Mouse (Mus musculus) embryonic fibroblast, embryonic 13.5 days (primary cell): Measurements from ENCODE around the gene Rsrc1. TPM values are rescaled to one million over a fixed set of nuclear protein-coding genes. Genes with fewer than 3 reads are reported as not detected.

Source experiments
- H3K27ac ChIP-seq: 2 replicates; pipeline ENCODE4 v1.5.1; 2012; ENCODE audit warnings: low read length, control low read depth, inconsistent platforms; ENCODE audit not compliant: insufficient read depth
- H3K4me1 ChIP-seq: 2 replicates; pipeline ENCODE4 v1.6.1; 2011; ENCODE audit warnings: low read length; ENCODE audit not compliant: control insufficient read depth, insufficient read depth
- H3K4me3 ChIP-seq: 2 replicates; pipeline ENCODE4 v1.5.1; 2011; ENCODE audit warnings: mild to moderate bottlenecking, control low read depth, low read length; ENCODE audit not compliant: insufficient read depth
- CTCF ChIP-seq: IDR thresholded peaks from 2 replicates; pipeline ENCODE4 v1.5.1; 2011; ENCODE audit warnings: mild to moderate bottlenecking, control low read depth, low read length, moderate library complexity, borderline replicate concordance; ENCODE audit not compliant: insufficient read depth
- POLR2A ChIP-seq: IDR thresholded peaks from 2 replicates; pipeline ENCODE4 v1.6.1; 2011; ENCODE audit warnings: low read depth, mild to moderate bottlenecking, control low read depth, low read length, moderate library complexity
- polyA plus RNA-seq: library from polyadenylated mRNA; stranded (reverse); fragments of >200 nt; gene quantifications from 2 replicates; pipeline ENCODE4 v1.2.4, GENCODE M21; 2011; ENCODE audit warnings: low read depth; ENCODE audit not compliant: missing spikeins, insufficient read length

Gene Rsrc1
- polyA plus RNA-seq, 1 experiment = 44.9 TPM

DNA sequence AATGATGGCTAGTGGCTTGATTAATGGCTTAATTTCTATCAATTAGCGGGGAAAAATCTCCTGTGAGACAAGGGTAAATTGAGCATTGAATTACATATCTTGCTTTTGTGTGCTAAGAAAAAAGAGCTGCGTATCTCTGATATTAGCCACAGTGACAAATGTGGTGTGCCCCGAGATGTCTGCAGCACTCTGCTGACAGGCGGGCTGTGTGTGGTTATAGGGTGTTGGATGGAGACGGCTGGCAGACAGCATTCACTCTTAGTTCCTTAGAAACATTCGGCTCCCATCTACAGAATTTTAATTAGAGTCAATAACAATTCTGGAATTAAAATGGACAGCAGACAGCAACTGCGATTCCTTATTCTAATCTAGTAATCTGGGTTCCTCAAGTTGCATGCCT, 359.7 kb downstream of the Rsrc1 start:
- Histone ChIP-seq H3K4me3 (no peak overlapping the region), H3K4me1 (no peaks in the 10 kb centered on the region), H3K27ac (no peak overlapping the region)
- no peak for TF ChIP-seq CTCF
- no peak for TF ChIP-seq POLR2A

DNA sequence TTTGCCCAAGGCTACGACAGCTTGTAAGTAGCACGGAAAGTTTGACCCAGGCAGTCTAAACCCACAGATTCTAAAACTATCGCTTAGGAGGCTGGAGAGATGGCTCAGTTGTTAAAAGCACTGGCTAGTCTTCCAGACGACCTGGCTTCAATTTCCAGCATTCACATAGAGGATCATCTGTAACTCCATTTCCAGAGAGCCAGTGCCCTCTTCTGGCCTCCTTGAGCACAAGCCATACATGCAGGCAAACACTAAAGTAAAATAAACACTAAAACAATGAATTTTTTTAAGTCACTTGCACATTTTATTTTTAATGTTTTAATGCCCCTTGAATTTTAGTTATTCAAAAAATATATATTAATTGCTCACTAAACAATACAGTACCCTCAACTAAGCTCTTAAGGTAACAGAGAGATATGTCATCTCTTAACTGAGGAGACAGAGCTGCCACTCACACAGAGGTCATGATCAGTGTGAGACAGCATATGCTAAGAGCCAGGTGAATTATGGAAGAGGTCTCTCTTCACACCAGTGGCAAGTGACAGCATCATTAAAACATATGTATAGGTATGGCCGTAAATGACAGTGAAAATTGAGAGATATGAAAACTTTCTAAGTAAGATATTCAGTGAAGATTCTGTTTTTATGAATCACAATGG, 361.9 kb downstream of the Rsrc1 start:
- Histone ChIP-seq H3K4me3 (no peak overlapping the region), H3K4me1 (no peaks in the 10 kb centered on the region), H3K27ac (no peak overlapping the region)
- TF ChIP-seq POLR2A = no peak
- no peak for TF ChIP-seq CTCF

DNA sequence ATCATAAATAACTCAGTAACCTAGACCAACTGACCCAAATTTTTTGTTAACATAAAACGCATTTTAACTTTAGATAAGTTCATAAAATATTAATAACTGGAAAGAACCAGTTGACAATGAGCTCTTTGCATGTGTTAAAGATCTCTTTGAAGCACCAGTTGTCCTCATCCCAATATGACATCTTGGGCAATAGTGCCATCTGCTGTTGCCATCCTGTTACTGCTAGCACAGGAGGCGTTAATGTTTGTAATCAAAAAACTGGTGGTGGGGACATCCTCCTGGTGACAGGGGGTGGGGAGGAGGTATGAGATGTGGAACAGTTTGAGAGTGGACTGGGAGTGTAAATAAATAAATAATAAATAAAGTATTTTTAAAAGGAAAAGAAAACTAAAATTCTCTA, 363.4 kb downstream of the Rsrc1 start:
- Histone ChIP-seq H3K4me3 (no peak overlapping the region), H3K4me1 (no peaks in the 10 kb centered on the region), H3K27ac (no peak overlapping the region)
- no peak for TF ChIP-seq POLR2A
- TF ChIP-seq CTCF = no peak

DNA sequence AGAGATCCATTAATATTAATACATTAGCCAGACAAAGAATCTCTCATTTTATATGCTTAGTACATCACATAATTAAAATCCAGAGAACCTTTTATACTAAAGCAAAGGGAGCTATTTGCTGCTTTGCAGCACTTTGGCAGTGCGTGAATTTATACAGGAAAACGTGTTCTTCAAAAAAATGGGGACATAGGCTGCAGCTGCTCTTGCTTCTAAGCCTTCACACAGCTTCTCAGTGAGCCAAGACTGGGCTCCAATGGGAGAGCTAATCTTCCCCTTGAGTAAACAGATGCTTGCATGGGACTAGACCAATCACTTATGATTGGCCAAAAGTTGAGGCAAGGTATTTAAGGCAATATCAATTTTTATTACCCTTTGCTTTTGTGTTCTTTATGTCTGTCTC, 365.5 kb downstream of the Rsrc1 start:
- no peak overlapping the region for H3K27ac ChIP-seq
- no peaks in the 10 kb centered on the region for H3K4me1 ChIP-seq
- TF ChIP-seq CTCF (no peak), POLR2A (no peak)
- no peak overlapping the region for H3K4me3 ChIP-seq

DNA sequence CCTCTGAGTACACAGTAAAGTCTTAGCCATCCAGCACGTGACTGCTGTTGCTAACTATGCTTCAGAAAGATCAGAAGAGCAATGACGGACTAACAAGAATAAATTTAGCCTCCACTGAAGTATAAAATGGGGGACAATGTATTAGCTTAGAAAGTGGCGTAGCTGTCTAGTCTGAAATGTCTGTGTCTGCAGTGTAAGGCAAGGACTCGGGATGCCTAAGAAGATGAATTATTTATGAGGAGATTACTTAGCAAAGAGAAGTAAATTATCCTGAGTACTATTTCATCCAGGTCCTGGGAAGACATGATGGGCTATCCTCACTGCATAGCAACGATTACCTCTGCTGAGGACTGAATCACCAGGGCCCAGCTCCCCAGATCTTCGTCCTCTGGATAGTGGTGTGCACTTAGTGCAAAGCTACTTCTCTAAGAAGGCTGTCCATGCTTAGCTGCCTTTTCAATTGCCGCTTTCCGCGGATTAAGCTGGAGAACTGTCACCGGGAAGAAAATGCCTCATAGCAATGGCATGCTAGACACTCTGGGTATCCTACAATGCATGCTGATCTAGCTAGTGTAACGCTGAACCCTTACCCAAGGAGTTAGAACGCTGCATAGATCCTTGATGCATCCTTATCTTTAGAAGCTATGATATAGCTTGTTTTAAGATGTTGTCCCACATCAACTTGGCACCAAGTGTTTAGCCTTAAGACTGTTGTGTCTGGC, 370.4 kb downstream of the Rsrc1 start:
- TF ChIP-seq POLR2A (no peak), CTCF (no peak)
- Histone ChIP-seq H3K27ac (no peak overlapping the region), H3K4me3 (no peak overlapping the region), H3K4me1 (no peaks in the 10 kb centered on the region)

DNA sequence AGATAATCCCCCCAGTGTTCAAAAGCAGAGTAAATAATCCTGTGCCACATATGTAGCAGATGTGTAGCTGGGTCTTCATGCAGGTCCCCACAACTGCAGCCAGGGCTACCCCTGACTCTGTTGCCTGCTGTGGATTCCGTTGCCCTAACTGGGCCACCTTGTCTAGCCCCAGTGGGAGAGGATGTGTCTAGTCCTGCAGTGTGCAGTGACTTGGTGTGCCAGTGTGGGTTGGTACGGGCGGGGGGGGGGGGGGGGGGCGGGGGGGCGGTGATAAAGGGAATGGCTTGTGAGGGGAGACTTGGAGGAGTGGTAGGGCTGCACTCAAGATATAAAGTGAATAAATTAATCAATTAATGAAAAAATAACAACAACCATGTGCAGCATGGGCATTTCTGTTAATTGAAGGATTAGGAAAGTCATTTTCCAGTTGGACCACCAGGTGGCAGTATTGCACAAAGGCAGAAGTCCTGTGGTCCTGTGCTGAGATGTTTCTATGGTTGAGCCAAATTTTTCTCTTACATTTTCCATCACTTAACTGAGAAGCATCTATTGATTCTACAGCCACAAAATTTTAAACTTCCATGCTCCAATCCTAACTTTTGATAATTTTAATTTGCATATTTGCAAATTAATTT, 371.1 kb downstream of the Rsrc1 start:
- no peak overlapping the region for H3K27ac ChIP-seq
- no peak overlapping the region for H3K4me3 ChIP-seq
- no peaks in the 10 kb centered on the region for H3K4me1 ChIP-seq
- TF ChIP-seq CTCF (peak; percentile 26; the same call in 1 of the 2 replicates), POLR2A (no peak)

DNA sequence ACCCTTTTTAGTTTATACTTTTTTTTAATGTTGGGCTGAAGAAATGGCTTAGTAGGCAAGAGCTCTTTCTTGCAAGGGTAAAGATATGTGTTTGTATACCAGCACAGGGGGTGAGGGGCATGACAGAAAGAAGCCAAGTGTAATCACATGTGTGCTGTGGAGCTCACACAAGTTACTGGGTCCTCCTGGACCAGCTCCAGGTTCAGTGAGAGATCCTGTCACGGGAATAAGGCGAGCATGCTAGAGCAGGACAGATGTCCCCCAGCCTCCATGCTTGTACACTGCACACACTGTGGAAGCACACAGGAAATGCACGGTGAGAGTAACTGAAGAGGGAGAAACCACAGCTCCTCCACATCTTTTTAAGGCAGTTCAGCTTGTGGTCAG, 371.6 kb downstream of the Rsrc1 start:
- Histone ChIP-seq H3K27ac (no peak overlapping the region), H3K4me3 (no peak overlapping the region), H3K4me1 (no peaks in the 10 kb centered on the region)
- no peak for TF ChIP-seq POLR2A
- TF ChIP-seq CTCF = no peak

DNA sequence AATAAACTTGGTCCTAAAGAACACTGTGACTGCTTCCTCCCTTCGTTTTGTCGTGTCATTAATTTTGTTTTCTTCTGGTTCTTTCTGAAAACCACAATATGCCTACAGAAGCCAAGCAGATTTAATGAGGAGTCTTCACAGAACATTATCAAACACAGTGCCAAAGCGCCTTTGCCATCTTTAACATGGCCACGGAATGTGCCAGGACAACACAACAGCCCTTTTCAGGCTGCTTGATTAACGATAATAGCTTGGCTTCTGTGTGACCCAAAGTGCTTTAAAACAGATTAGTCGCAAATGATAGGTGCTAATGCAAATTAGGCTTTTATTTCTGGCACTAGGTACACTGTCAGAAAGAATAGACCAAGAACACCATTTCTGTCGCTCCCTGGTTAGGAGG, 377.2 kb downstream of the Rsrc1 start:
- Histone ChIP-seq H3K4me1 (no peaks in the 10 kb centered on the region), H3K27ac (no peak overlapping the region), H3K4me3 (no peak overlapping the region)
- no peak for TF ChIP-seq CTCF
- TF ChIP-seq POLR2A = no peak

DNA sequence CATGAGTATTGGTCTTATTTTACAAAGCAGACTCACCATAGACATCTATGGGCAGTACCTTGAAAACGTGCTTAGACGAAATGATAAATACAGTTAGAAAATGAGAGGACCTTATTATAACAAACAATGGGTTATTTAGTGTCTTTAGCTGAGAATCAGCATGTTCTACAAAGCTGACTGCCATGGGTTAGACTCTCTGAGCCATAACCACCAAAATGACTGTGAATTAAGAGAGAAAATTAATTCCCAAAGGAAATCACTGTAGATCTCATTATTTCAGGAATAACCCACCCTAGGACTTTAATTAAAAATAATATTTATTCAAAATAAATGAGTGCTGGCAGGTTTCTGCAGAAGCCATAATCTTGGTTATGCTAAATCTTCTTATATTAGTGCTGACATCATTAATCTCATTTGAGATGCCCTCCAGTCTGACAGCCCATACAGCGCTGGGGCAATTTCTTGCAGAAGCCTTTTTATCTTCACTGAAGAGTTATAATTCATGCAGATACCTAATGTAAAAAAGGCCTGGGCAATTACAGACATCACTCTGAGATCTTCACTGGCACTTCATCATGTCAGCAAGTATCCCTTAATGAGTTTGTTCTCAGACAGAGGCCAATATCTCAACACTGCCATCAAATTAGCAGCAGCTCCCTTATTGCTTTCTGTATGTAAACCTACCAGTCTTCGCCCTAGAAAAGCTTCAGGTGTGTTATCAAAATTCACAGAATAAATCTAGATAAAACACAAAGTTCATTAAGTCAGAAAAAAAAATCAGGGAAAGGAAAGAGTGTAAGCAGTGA, 385.1 kb downstream of the Rsrc1 start:
- Histone ChIP-seq H3K27ac (no peak overlapping the region), H3K4me3 (no peak overlapping the region), H3K4me1 (no peaks in the 10 kb centered on the region)
- TF ChIP-seq CTCF (no peak), POLR2A (no peak)
